Mouse (Mus musculus) forebrain, embryonic 10.5 days (tissue): Measurements from ENCODE around the gene Per1. TPM values are rescaled to one million over a fixed set of nuclear protein-coding genes. Genes with fewer than 3 reads are reported as not detected.

Source experiments
- DNase-seq: peaks from one replicate; pipeline ENCODE4 v3.0.0-alpha.2; 2017; ENCODE audit warnings: low spot score; ENCODE audit errors: extremely low spot score
- H3K27ac ChIP-seq: fragments of 300-500 bp; sonication (generic); 2 replicates; pipeline ENCODE4 v1.5.1; 2016; ENCODE audit warnings: mild to moderate bottlenecking
- H3K27me3 ChIP-seq: fragments of 300-500 bp; sonication (generic); 2 replicates; pipeline ENCODE4 v1.6.1; 2016; ENCODE audit warnings: mild to moderate bottlenecking; ENCODE audit not compliant: poor library complexity, severe bottlenecking
- H3K36me3 ChIP-seq: fragments of 300-500 bp; sonication (generic); replicated peaks from 2 replicates; pipeline ENCODE4 v1.6.1; 2016; ENCODE audit warnings: mild to moderate bottlenecking, moderate library complexity
- H3K4me1 ChIP-seq: fragments of 300-500 bp; sonication (generic); 2 replicates; pipeline ENCODE4 v1.6.1; 2016
- H3K4me3 ChIP-seq: fragments of 300-500 bp; sonication (generic); 2 replicates; pipeline ENCODE4 v1.5.1; 2016; ENCODE audit warnings: mild to moderate bottlenecking, moderate library complexity
- H3K9me3 ChIP-seq: fragments of 300-500 bp; sonication (generic); 2 replicates; pipeline ENCODE4 v1.6.1; 2016; ENCODE audit warnings: mild to moderate bottlenecking, moderate library complexity
- WGBS: fragments of 180-500 bp; shearing (Covaris S2); methylation state at CpG from one replicate; pipeline ENCODE4 v1.1.7; 2016; 5-methylcytosine and 5-hydroxymethylcytosine counted together
- polyA plus RNA-seq: library from polyadenylated mRNA; unstranded; fragments of >200 nt; fragmentation: Nextera tagmentation; extraction: Ambion mirVana; gene quantifications from 2 replicates; pipeline ENCODE4 v1.2.1, GENCODE M21; 2016

Gene Per1
- polyA plus RNA-seq: 7.3 and 9.0 TPM in 2 replicates

- peaks cover 28% of the 10 kb centered on the region for H3K36me3 ChIP-seq
- peaks cover 69% of the 10 kb centered on the region for H3K4me1 ChIP-seq
- peak within 1 kb of the TSS; percentile 81 for H3K27ac ChIP-seq
- peak; percentile 99 for DNase-seq
- peak within 1 kb of the TSS; percentile 65 for H3K4me3 ChIP-seq
- no peaks in the 10 kb centered on the region for H3K9me3 ChIP-seq
- WGBS: under 1% methylated on average over 37 of the region's 37 CpGs
- H3K27me3 ChIP-seq: no peaks in the 10 kb centered on the region
Observed at GRCm38 (mm10) chr11:69094697-69095429, at the start of gene Per1. TSS of gene Per1 (plus strand) at chr11:69095217.

DNA sequence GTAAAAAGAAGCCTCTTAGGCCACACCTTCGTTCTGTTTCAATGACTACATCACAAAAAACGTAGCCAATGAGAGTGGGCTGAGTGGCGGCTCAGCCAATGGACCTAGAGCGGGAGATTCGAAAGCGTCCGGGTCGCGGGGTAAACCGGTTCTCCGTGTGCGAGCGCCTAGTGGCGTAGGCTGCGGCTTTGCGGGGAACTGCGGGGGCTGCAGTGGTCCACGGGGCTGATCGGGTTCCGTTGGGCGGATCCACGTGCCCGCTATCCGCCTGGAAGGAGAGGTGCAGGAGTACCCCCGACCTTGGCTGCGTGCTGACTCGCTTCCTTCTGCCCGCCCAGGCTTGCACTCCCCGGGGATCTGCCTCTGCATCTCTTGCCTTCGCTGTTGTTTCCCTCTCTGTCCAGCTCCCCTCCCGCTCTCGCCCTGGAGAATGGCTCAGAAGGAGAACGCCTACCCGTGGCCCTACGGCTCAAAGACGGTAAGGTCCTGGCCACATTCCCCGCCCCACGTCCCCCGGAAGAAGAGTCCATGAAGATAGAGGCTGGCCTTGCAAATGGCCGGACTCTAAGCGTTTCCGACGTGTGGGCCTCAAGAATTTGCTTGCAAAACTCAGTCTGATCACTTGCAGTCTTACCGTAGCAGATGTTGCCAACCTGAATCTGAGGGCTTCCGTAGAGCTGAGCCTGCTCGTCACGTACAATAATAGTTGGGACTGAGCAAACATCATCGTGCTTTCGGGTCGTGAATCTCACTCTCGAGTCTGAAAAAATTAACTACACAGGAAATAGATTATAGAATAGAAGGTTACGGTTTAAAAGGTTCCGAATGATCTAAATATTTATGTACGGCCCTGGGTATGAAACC is 49.3 kb upstream of the Per1 start, which contains the start of gene Aurkb:
TSS of gene Aurkb (plus strand) at position 117 of the 864 bp plus-strand sequence.
- no peaks in the 10 kb centered on the region for H3K9me3 ChIP-seq
- DNase-seq: peak; percentile 90
- peak within 1 kb of the TSS; percentile 96 for H3K27ac ChIP-seq
- peaks cover 34% of the 10 kb centered on the region for H3K4me1 ChIP-seq
- peak within 1 kb of the TSS; percentile 67 for H3K4me3 ChIP-seq
- no peaks in the 10 kb centered on the region for H3K27me3 ChIP-seq
- H3K36me3 ChIP-seq: peaks cover 38% of the 10 kb centered on the region
- under 1% methylated on average over 54 of the region's 54 CpGs for WGBS

GRCm38 (mm10) chr11:69046395-69046774 is 48.6 kb upstream of the Per1 start:
- DNase-seq: no peak
- WGBS: 19% methylated on average over 9 of the region's 9 CpGs
- Histone ChIP-seq H3K27ac (peak overlapping the region; percentile 96), H3K4me1 (peaks cover 35% of the 10 kb centered on the region), H3K27me3 (no peaks in the 10 kb centered on the region), H3K9me3 (no peaks in the 10 kb centered on the region), H3K36me3 (peaks cover 44% of the 10 kb centered on the region), H3K4me3 (peak overlapping the region; percentile 67)

- no peak for DNase-seq
- no peaks in the 10 kb centered on the region for H3K9me3 ChIP-seq
- peaks cover 56% of the 10 kb centered on the region for H3K36me3 ChIP-seq
- H3K4me3 ChIP-seq: peak overlapping the region; percentile 67
- 91% methylated on average over 12 of the region's 12 CpGs for WGBS
- H3K27me3 ChIP-seq: no peaks in the 10 kb centered on the region
- peaks cover 35% of the 10 kb centered on the region for H3K4me1 ChIP-seq
- no peak overlapping the region for H3K27ac ChIP-seq
Observed at GRCm38 (mm10) chr11:69047592-69047991, 47.4 kb upstream of the Per1 start.

- Histone ChIP-seq H3K27ac (no peak overlapping the region), H3K4me1 (peaks cover 35% of the 10 kb centered on the region), H3K4me3 (peak overlapping the region; percentile 67; the same call in 1 of the 2 replicates)
Observed at GRCm38 (mm10) chr11:69048151-69048550, 46.9 kb upstream of the Per1 start.

DNA sequence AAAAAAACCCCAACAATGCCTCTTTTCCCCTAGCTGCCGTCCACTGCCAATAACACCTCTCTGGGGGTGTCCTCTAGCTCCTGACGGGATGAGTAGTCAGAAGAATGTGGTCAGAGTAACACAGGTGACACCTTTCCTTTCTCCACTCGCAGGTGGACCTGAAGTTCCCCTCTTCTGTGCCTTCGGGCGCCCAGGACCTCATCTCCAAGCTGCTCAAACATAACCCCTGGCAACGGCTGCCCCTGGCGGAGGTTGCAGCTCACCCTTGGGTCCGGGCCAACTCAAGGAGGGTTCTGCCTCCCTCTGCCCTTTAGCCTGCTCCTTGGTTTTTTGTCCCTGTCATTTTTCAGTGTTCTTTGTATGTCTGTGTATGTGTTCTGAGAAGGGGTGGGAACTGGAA is 44.3 kb upstream of the Per1 start:
- no peaks in the 10 kb centered on the region for H3K9me3 ChIP-seq
- no peaks in the 10 kb centered on the region for H3K27me3 ChIP-seq
- H3K4me1 ChIP-seq: peaks cover 35% of the 10 kb centered on the region
- 92% methylated on average over 8 of the region's 8 CpGs for WGBS
- no peak overlapping the region for H3K4me3 ChIP-seq
- H3K27ac ChIP-seq: no peak overlapping the region
- H3K36me3 ChIP-seq: peaks cover 76% of the 10 kb centered on the region
- DNase-seq: no peak

More at GRCm38 (mm10) chr11:69048151-69048550, 46.9 kb upstream of the Per1 start:
- no peaks in the 10 kb centered on the region for H3K9me3 ChIP-seq
- H3K27me3 ChIP-seq: no peaks in the 10 kb centered on the region
- 94% methylated on average over 14 of the region's 14 CpGs for WGBS
- peaks cover 62% of the 10 kb centered on the region for H3K36me3 ChIP-seq
- no peak for DNase-seq

DNA sequence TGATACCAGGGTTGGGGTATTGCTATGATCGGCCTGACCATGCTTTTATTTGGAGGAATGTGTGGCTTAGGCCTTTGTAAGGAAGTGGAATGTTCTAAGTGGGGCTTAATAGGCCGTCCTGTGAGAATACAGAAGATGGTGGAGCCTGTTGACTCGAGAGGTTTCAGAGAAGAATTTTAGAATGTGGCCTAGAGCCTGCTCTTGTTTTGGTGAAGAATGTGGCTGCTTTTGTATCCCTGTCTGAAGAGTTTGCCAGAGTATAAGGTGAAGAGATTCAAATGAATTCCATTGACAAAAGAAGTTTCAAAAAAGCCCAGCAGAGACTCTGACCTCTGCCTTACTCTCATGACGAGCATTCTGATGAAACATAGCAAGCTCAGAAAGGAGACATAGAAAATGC is 43.2 kb upstream of the Per1 start:
- H3K27ac ChIP-seq: no peak overlapping the region
- peaks cover 30% of the 10 kb centered on the region for H3K4me1 ChIP-seq
- H3K27me3 ChIP-seq: no peaks in the 10 kb centered on the region
- peaks cover 76% of the 10 kb centered on the region for H3K36me3 ChIP-seq
- DNase-seq: no peak
- H3K9me3 ChIP-seq: no peaks in the 10 kb centered on the region
- H3K4me3 ChIP-seq: no peak overlapping the region; the same call in 1 of the 2 replicates
- 80% methylated on average over 4 of the region's 4 CpGs for WGBS

DNA sequence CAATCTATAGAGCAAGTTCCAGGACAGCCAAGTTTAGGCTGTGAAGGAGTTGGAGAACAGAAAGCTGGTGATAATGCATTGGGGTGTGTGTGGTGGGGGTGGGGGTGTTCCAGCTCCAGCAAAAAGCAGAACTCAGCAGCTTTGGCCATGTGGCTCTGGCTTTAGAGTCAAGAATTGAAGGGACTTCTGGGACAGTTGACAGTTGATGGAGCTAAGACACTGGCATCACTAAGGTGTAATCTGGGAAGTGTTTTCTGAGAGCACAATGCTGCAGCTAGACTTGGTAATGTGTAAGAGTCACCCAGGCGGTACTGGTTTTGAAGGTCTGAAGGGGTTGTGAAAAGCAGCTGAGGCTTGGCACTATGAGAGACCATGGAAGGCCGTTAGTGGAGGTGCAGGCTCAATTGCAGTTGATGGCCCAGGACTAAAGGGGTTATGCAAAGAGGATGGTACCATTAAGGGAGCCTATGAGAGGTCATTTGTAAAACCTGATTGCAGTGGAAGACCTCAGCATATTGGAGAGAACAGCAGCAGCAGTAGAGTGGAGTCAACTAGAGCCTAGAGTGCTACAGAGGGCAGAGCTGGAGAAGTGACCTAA is 42.1 kb upstream of the Per1 start:
- no peaks in the 10 kb centered on the region for H3K27me3 ChIP-seq
- WGBS: 91% methylated on average over 2 of the region's 2 CpGs
- H3K9me3 ChIP-seq: no peaks in the 10 kb centered on the region
- peaks cover 18% of the 10 kb centered on the region for H3K4me1 ChIP-seq
- H3K4me3 ChIP-seq: no peak overlapping the region
- no peak overlapping the region for H3K27ac ChIP-seq
- H3K36me3 ChIP-seq: peaks cover 67% of the 10 kb centered on the region
- no peak for DNase-seq

DNA sequence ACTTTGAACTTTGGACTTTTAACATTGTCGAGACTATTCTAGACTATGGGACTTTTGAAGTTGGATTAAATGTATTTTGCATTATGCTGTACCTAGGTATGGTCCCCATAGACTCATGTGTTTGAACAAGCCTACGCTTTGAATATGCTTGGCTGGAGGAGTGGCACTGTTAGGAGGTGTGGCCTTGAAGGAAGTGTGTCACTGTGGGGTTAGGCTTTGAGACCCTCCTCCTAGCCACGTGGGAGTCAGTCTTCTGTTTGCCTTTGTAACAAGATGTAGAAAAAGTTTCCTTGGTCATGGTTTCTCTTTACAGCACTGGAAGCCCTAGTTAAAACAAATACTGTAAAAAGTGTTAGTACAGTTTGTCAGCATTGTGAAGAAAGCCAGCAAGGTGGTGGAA is 41.2 kb upstream of the Per1 start:
- no peak overlapping the region for H3K27ac ChIP-seq
- H3K36me3 ChIP-seq: peaks cover 57% of the 10 kb centered on the region
- H3K9me3 ChIP-seq: no peaks in the 10 kb centered on the region
- 78% methylated on average over 3 of the region's 3 CpGs for WGBS
- H3K4me3 ChIP-seq: no peak overlapping the region; the same call in 1 of the 2 replicates
- H3K4me1 ChIP-seq: peaks cover 21% of the 10 kb centered on the region
- DNase-seq: no peak
- no peaks in the 10 kb centered on the region for H3K27me3 ChIP-seq

DNA sequence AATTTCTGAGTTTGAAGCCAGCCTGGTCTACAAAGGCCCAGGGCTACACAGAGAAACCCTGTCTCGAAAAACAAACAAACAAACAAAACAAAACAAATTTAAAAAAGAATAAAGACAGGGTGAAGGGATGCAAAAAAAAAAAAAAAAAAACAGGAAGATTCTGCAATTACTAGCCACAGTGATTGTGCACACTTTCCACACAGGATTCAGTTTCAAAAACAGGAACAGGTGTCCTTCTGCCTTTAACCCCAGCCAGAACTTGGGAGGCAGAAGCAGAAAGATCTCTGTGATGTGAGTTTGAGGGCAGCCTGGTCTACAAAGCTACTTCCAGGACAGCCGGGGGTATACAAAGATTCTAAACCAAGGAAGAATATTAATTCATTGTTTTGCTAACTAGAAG is 36.8 kb upstream of the Per1 start:
- Histone ChIP-seq H3K27ac (peak overlapping the region; percentile 88; the same call in 1 of the 2 replicates), H3K27me3 (0 out of 2 replicates have a peak, but pooled peaks cover 9% of the 10 kb centered on the region), H3K9me3 (no peaks in the 10 kb centered on the region), H3K36me3 (peaks cover 13% of the 10 kb centered on the region), H3K4me1 (peaks cover 37% of the 10 kb centered on the region), H3K4me3 (peak overlapping the region; percentile 88)
- WGBS: 68% methylated on average over 2 of the region's 2 CpGs
- DNase-seq: no peak

DNA sequence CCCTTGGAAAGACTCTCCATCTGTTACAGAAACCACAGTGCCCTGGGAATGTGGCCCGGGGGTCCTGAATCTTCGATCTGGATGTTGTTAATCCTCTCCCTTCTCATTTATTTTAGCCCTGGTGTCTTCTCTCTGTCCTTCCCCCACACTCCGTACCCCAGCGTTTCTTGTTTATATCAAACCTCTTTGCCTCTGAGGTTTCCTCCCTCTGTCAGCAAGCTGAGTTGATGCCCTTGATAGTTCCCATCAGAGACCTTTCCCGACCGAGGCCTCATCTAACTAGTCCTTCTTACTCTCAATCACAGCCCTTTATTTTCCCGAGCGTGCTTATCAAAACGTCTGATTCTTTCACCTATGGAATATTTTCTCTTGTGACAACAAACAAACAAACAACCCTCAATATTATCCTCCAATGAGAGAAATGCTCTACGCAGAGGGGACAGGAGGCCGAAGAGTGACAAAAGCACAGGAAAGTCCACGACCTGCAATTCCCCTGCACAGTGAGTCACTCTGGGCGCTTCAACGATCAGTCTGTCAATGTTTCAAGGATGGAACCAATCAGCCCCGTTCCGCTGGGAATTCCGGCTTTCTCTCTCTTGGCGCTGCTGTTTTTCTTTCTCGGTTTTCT is 36.2 kb upstream of the Per1 start:
- Histone ChIP-seq H3K4me1 (peaks cover 40% of the 10 kb centered on the region), H3K9me3 (no peaks in the 10 kb centered on the region), H3K27me3 (0 out of 2 replicates have a peak, but pooled peaks cover 9% of the 10 kb centered on the region), H3K36me3 (peaks cover 7% of the 10 kb centered on the region), H3K27ac (peak overlapping the region; percentile 88), H3K4me3 (peak overlapping the region; percentile 88)
- WGBS: 4% methylated on average over 19 of the region's 19 CpGs
- no peak for DNase-seq

- Histone ChIP-seq H3K4me1 (peaks cover 46% of the 10 kb centered on the region), H3K9me3 (no peaks in the 10 kb centered on the region), H3K27me3 (0 out of 2 replicates have a peak, but pooled peaks cover 9% of the 10 kb centered on the region), H3K4me3 (peak within 1 kb of the TSS; percentile 88), H3K27ac (peak within 1 kb of the TSS; percentile 88), H3K36me3 (peaks cover 1% of the 10 kb centered on the region)
- WGBS: under 1% methylated on average over 64 of the region's 64 CpGs
- DNase-seq: peak; percentile 96
Observed at GRCm38 (mm10) chr11:69059357-69059974, 35.6 kb upstream of the Per1 start, which contains the start of gene Borcs6. TSS of gene Borcs6 (plus strand) at chr11:69059717.
